Mouse (Mus musculus) left cerebral cortex, postnatal 25 days (tissue): ENCODE data around the gene Ednra. TPM values are rescaled to one million over a fixed set of nuclear protein-coding genes. Genes with fewer than 3 reads are reported as not detected.
"Not testable (repeated sequence)": the region's sequence is repeated elsewhere in the genome, so short reads cannot be mapped to it uniquely, and the experiment has no call there.

Experiments used
- DNase-seq, 2 experiments: peaks; one replicate each; pipeline ENCODE4 v3.0.0; 2022; ENCODE audit warnings: low spot score in 2 of 2, mixed read lengths in 1 of 2
- intact Hi-C: fragments of 180-260 bp; cut with DNase I; formaldehyde crosslinking; loops from one replicate; pipeline ENCODE4 v1.15.1; 2025
- total RNA-seq, 2 experiments: library from RNA; stranded (reverse); gene quantifications; 2 replicates each; pipeline ENCODE4 v1.2.3; 2021

The Ednra gene
- total RNA-seq, 2 experiments from 2014 or later = 4.0 to 4.1 TPM

GRCm38 (mm10) chr8:77723534-77724045, 674 bp downstream of the Ednra start:
- no peak for DNase-seq
- intact Hi-C loops = no loop called here

GRCm38 (mm10) chr8:77723018-77723417, 1.2 kb downstream of the Ednra start:
- intact Hi-C loops = no loop called here
- no peak for DNase-seq

- intact Hi-C loops = no loop called here
- no peak for DNase-seq
These were observed 5.3 kb downstream of the Ednra start for GRCm38 (mm10) chr8:77718933-77719332.

- intact Hi-C loops = no loop called here
- no peak for DNase-seq
These were observed 7.2 kb downstream of the Ednra start for GRCm38 (mm10) chr8:77717036-77717435.

- no peak for DNase-seq
- intact Hi-C loops = no loop called here
These were observed 9.8 kb downstream of the Ednra start for GRCm38 (mm10) chr8:77714455-77714854.

DNA sequence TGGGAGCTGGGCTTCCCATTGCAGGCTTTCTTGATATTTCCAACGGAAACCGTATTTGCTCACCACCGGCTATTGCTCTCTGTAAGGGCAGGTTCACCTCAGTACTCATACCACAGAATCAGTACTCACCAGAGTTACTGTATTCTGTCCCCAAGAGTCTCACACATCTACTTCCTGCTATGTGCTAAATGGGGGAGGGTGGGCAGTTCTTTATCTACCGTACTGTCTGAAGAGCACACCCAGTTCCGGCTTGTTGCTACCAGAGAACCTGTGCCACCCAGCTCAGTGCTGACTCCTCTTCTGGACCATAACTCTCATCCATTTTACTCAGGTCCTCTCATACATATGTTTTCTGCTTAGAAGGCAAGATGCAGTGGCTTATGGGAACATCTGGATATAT, 10.6 kb downstream of the Ednra start:
- DNase-seq = no peak
- intact Hi-C loops = no loop called here

DNA sequence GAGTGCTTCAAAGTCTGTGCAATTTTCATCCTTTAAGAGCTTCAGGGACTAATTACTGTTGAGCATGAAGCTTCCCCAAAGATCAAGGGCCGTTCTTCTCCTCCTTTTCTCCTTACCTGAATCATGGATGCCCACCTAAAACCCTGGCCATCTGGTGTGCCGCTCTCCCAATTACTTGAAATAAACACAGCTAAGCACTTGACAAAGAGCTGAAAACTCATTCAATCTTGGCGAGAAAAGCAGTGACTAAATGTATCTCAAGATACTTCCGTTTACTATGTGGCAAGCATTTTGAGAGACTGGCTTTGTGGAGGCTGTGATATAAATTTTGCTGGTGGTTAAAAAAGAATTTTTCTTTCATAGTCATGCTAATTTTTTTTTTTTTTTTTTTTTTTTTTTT, 19.5 kb downstream of the Ednra start:
- intact Hi-C loops = no loop called here
- DNase-seq = peak in 1 of 2 experiments; percentile 55

DNA sequence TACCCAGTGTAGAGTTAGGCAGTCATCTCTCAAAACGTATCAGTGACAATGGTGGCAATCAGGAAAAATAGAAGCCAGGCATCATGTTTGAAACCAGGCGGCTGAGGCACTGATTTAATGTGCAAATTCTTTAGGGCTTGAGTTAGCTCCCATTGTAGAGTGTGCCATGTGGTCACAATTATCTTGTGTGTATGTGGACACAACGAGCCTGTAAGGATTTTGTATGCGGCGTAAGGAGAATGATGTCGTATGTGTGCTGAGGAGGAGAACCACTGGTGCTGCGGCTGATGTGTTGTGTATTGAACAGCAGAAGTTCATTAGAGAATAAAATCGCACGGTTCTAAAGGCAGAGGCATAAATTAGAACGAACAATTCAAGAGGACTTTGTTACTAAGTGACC, 26.2 kb downstream of the Ednra start:
- no peak for DNase-seq
- intact Hi-C loops = no loop called here

- no peak for DNase-seq
- intact Hi-C loops = no loop called here
These were observed 28.1 kb downstream of the Ednra start for GRCm38 (mm10) chr8:77696182-77696581.

GRCm38 (mm10) chr8:77695486-77696058, 28.7 kb downstream of the Ednra start:
- DNase-seq = no peak
- intact Hi-C loops = no loop called here

GRCm38 (mm10) chr8:77695070-77695469, 29.2 kb downstream of the Ednra start:
- intact Hi-C loops = no loop called here
- DNase-seq = no peak

GRCm38 (mm10) chr8:77694588-77694987, 29.7 kb downstream of the Ednra start:
- intact Hi-C loops = no loop called here
- DNase-seq = no peak

- DNase-seq, intact Hi-C loops: not testable (repeated sequence)
These were observed 34.7 kb downstream of the Ednra start for GRCm38 (mm10) chr8:77689421-77690059.

- intact Hi-C loops = no loop called here
- no peak for DNase-seq
These were observed 35.3 kb downstream of the Ednra start for GRCm38 (mm10) chr8:77688978-77689377.

GRCm38 (mm10) chr8:77684372-77684771, 39.9 kb downstream of the Ednra start:
- intact Hi-C loops = no loop called here
- DNase-seq = no peak

DNA sequence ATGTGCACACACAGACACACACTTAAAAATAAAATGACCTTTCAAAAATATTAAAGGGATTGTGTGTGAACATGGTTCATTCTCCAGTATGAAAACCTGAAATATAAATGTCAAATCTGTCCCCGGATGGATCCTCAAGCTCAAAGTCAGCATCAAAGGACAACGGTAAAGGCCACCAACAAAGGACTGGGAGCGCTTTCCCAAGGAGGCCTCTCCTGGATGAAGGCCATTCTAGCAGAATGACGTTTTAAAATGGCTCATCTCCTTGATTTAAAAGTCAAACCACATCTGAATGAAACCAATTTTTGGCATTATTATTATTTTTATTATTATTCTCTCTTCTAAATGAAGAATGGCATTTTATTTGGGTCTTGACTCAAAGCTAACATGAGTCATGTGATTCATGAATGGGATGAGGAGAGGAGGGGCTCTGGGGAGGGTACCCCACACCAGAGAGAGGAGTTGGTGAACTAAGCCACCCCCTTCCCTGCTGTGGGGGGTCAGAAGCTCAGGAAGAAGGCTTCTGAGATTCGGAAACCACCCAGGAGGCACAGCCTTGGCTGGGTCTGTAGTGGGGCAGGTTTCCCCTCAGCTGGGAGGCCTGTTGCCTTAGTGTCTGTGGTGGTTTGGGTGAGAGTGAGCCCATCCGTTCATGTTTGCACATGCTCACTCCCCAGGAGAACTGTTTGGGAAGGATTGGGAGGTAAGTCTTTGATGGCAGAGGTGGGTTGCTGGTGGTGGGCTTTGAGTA, 40.7 kb downstream of the Ednra start:
- intact Hi-C loops = no loop called here
- DNase-seq = no peak

- no peak for DNase-seq
- intact Hi-C loops = no loop called here
These were observed 42.0 kb downstream of the Ednra start for GRCm38 (mm10) chr8:77682008-77682934.

- DNase-seq = no peak
- intact Hi-C loops = no loop called here
These were observed 52.2 kb downstream of the Ednra start for GRCm38 (mm10) chr8:77672036-77672435.

DNA sequence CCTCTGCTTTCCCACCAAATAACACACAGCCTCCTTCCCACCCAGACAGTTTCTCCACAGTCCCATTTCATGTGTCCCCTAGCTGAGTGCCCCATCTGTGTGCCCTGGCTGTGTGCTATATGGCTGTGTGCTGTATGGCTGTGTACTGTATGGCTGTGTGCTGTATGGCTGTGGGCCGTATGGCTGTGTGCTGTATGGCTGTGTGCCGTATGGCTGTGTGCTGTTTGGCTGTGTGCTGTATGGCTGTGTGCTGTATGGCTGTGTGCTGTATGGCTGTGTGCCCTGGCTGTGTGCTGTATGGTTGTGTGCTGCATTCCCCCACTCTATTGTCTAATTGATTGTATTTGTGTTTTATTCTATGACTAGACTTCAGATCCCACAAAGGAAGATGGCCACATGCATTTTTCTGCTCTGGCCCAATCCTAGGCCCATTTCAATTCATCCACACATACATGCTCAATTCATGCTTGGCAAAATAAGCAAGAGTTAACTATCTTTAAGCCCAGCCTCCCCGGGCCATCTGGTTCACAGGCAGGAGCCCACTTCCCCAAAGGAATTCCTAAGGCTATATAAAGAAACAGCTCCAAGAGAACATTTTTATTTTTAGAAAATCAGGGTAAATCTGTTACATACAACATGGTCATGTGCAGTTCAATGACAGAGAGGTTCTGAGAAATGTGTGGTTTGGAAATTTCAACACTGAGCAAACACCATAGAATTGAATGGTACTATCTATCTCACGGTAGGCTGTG, 53.5 kb downstream of the Ednra start:
- no peak for DNase-seq
- intact Hi-C loops = no loop called here
